Mouse (Mus musculus) leukemia stem cell, adult 10-12 weeks (primary cell): ENCODE results near the gene Pmf1. TPM values are rescaled to one million over a fixed set of nuclear protein-coding genes. Genes with fewer than 3 reads are reported as not detected.

Experiments
- polyA plus RNA-seq: library from polyadenylated mRNA; stranded (reverse); fragments of >175 nt; gene quantifications from 2 replicates; pipeline ENCODE4 v1.2.3, GENCODE M21; 2012; ENCODE audit warnings: low replicate concordance

The Pmf1 gene
- 95.1 and 190 TPM in 2 replicates for polyA plus RNA-seq

DNA sequence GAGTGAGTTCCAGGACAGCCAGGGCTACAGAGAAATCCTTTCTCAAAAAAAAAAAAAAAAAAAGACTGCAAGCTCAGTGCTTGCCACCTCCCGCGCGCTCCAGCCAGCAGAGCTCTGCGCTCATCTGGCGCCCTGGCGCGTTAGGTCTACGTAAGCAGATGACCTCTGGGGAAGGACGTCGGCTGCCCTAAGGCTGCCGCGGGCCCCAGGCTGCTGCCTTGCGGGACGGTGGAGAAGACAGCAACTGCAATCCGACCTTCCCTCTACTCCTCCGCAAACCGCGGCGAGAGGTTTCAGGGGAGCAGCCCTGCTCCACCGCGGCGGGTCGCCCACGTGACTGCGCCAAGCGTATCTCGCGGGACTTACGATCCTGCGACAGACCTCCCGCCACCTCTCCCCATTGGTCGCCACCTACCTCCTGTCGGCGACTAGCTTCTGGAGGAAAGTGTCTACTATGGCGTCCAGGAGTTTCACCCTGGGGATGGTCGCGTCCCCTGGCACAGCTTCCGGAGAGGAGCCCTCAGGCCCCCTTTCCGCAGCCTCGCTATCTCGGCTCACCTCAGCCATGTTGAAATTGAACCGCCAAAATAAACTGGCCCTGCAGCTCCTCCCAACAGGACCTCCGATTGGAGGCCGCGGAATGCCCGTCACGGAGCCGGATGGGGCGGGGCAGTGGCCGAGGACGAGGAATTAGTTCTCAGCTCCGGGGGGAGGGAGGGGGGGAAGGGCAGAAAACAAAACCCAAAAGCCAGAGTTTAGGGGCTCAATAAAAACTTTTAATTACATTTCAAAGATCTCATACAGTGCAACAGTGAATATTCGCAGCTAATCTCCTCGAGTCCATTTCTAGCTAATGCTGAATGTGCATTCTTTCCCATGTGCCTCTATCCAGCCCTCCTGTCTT lies at the start of gene Pmf1:
Gene Pmf1, minus strand, starts transcription at position 591 of the 904 bp plus-strand sequence.

DNA sequence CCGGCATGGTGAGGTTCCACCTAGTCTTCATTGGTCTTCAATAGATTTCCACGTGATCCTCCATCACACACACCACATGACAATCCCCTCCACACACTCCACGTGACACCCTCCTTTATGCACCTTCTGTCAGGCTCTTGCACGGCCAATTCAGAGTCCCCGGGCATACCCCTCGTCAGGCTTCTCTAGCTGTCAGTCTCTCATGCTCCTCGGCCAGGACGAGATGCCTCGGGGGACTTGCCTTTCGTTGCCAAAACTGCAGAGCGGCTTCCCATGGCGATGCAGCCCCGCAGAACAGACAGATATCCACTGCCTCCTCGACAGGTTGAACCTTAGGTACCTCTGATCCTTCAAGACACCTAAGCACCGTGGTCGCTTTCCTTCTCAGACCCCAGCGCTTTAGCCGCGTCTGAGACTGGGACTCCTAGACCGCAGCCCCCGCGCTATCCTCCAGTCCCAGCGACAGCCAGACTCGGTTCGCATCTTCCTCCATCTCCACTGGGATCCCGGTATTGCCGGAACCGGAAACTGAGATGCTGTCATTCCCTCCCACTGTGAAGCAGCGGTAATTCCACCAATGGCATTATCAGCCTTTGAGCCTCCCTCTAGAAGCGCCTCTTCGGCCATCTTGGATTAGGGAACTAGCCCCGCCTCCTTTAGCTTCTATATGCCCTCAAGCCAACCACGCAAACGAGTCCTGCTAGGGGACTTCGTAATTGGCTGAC lies 14.6 kb upstream of the Pmf1 start, which contains the start of gene Slc25a44:
Gene Slc25a44, minus strand, starts transcription at position 535 of the 725 bp plus-strand sequence.

DNA sequence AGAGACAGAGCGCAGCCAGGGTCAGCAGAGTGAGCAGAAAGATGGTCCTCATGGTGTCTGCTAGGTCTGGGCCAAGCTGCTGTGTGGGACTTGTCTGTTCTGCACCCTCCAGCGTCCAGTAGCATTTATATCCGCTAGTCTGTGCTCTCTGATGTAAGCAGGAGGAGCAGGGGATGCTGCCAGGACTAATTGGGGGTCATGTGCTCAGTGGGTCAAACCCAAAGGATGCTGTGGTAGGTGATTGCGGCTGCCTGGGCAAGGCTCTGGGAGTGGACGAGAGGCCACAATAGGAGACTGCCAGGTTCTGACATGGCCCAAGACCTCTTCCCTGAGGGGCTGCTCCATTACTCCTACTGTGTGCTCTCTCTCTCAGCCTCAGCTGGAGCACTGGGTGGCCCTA lies 25.8 kb downstream of the Pmf1 start, which contains the start of gene Bglap:
Gene Bglap, minus strand, starts transcription at position 101 of the 400 bp plus-strand sequence.

DNA sequence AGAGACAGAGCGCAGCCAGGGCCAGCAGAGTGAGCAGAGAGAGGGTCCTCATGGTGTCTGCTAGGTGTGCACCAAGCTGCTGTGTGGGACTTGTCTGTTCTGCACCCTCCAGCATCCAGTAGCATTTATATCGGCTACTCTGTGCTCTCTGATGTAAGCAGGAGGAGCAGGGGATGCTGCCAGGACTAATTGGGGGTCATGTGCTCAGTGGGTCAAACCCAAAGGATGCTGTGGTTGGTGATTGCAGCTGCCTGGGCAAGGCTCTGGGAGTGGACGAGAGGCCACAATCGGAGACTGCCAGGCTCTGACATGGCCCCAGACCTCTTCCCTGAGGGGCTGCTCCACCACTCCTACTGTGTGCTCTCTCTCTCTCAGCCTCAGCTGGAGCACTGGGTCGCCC lies 31.5 kb downstream of the Pmf1 start, which contains the start of gene Bglap2:
Gene Bglap2, minus strand, starts transcription at position 101 of the 400 bp plus-strand sequence.

GRCm38 (mm10) chr3:88372643-88373042 lies 37.5 kb downstream of the Pmf1 start, which contains the start of gene Bglap3:
TSS of gene Bglap3 (minus strand) at chr3:88372743.

GRCm38 (mm10) chr3:88364337-88364736 lies 45.8 kb downstream of the Pmf1 start, which contains the start of gene Paqr6:
TSS of gene Paqr6 (plus strand) at chr3:88364584.

Other genes starting within 250 kb of the Pmf1 start
- gene Rhbg, start 155.6 kb downstream of the Pmf1 start, polyA plus RNA-seq = 0.09 TPM in 1 of 2 replicates, not detected in the other
- not detected in 2 replicates for gene Gm38392, start 123.1 kb downstream of the Pmf1 start, polyA plus RNA-seq
- gene Tsacc, start 113.3 kb downstream of the Pmf1 start, polyA plus RNA-seq = 0.58 and 0.66 TPM in 2 replicates
- 11.4 and 21.3 TPM in 2 replicates for gene Cct3, start 113.2 kb downstream of the Pmf1 start, polyA plus RNA-seq
- gene Glmp, start 85.3 kb downstream of the Pmf1 start, polyA plus RNA-seq = 14.5 and 95.1 TPM in 2 replicates
- gene Tmem79, start 74.2 kb downstream of the Pmf1 start, polyA plus RNA-seq = 0.21 and 3.1 TPM in 2 replicates
- gene Smg5, start 74.1 kb downstream of the Pmf1 start, polyA plus RNA-seq = 91.7 and 114 TPM in 2 replicates
- 0.55 and 0.57 TPM in 2 replicates for gene Paqr6, start 45.7 kb downstream of the Pmf1 start, polyA plus RNA-seq
- not detected in 2 replicates for gene Bglap3, start 37.6 kb downstream of the Pmf1 start, polyA plus RNA-seq
- not detected in 2 replicates for gene Bglap2, start 31.6 kb downstream of the Pmf1 start, polyA plus RNA-seq
- gene Bglap, start 25.9 kb downstream of the Pmf1 start, polyA plus RNA-seq = 0.51 TPM in 1 of 2 replicates, not detected in the other
- 4.0 and 23.4 TPM in 2 replicates for gene Slc25a44, start 14.8 kb upstream of the Pmf1 start, polyA plus RNA-seq
- gene Sema4a, start 50.9 kb upstream of the Pmf1 start, polyA plus RNA-seq = 48.8 and 91.1 TPM in 2 replicates
- gene Lmna, start 99.6 kb upstream of the Pmf1 start, polyA plus RNA-seq = 591 and 773 TPM in 2 replicates
- 1.4 TPM in 2 replicates for gene Mex3a, start 122.1 kb upstream of the Pmf1 start, polyA plus RNA-seq
- 0.39 TPM in 1 of 2 replicates, not detected in the other for gene Rab25, start 138.0 kb upstream of the Pmf1 start, polyA plus RNA-seq
- 19.8 and 57.6 TPM in 2 replicates for gene Lamtor2, start 142.7 kb upstream of the Pmf1 start, polyA plus RNA-seq
- 75.8 and 121 TPM in 2 replicates for gene Ubqln4, start 143.4 kb upstream of the Pmf1 start, polyA plus RNA-seq
- 37.4 and 416 TPM in 2 replicates for gene Ssr2, start 165.5 kb upstream of the Pmf1 start, polyA plus RNA-seq
- 143 and 295 TPM in 2 replicates for gene Arhgef2, start 195.6 kb upstream of the Pmf1 start, polyA plus RNA-seq
- not detected in 2 replicates for gene Rxfp4, start 242.8 kb upstream of the Pmf1 start, polyA plus RNA-seq